In the genomic region with DNA sequence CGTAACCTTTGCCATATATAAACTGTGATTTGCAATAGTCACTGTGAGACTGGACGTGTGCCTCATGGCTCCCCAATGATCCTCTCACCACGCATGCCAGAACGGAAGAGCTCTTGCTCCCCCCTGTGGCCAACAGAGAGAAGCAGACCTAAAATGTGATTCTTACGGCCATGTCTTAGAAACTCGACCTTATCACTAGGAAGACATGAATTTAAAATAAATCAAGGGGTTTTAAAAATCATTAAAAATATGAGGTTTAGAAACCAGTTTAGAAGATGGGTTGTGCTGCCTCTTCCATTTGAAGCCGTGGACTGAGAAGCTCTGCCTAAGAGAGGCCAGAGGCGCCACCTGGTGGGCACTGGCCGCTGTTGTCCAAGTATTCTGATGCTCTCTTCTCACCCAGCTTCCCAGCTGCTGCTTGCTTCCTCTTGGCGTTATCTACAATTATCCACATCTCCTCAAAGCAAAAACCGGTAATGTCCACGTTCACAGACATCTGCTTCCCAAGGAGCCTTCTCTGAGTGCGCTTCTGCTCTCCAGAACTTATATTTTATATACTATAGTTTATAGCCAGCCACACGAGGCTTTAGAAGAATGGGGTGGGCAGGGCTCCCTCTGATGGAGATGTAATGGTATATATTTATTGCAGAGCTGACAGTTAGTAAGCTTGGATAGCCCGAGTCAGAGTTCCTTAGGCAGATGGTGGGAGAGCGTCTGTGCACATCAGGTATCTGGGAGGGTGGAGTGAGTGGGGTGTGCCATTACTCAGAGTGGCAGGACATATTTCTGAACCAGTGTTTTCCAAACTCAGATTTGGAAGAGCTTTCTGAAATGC, we compare ENCODE assay signal across 8 mouse cellular contexts. TPM values are rescaled to one million over a fixed set of nuclear protein-coding genes. Genes with fewer than 3 reads are reported as not detected.
A peak's percentile ranks its signal among the peaks of the same experiment; 100 is the strongest.
DNase-seq lines count a peak whose midpoint lies in the region; ATAC-seq lines count a peak whose summit lies in the region.

No protein-coding gene starts in this region.

- no peaks in the 10 kb centered on the region for H3K4me1 ChIP-seq in embryonic facial prominence, embryonic 13.5 days
- no peaks in the 10 kb centered on the region for H3K4me1 ChIP-seq in limb, embryonic 12.5 days (replicated peaks)
- H3K4me1 ChIP-seq in midbrain, embryonic 15.5 days = peaks cover 4% of the 10 kb centered on the region

- no peak overlapping the region for H3K27ac ChIP-seq in embryonic facial prominence, embryonic 13.5 days
- H3K27ac ChIP-seq in limb, embryonic 12.5 days = no peak overlapping the region
- H3K27ac ChIP-seq in midbrain, embryonic 15.5 days = peak overlapping the region; percentile 16; the same call in 1 of the 2 replicates

- H3K4me2 ChIP-seq in embryonic facial prominence, embryonic 13.5 days = peak overlapping the region; percentile 59
- peak overlapping the region; percentile 51 for H3K4me2 ChIP-seq in limb, embryonic 12.5 days
- peak overlapping the region; percentile 54 for H3K4me2 ChIP-seq in midbrain, embryonic 15.5 days

- H3K9me3 ChIP-seq in embryonic facial prominence, embryonic 13.5 days = no peaks in the 10 kb centered on the region
- no peaks in the 10 kb centered on the region for H3K9me3 ChIP-seq in limb, embryonic 12.5 days
- H3K9me3 ChIP-seq in midbrain, embryonic 15.5 days = no peaks in the 10 kb centered on the region

- H3K9ac ChIP-seq in embryonic facial prominence, embryonic 13.5 days = no peak overlapping the region; the same call in 1 of the 2 replicates
- H3K9ac ChIP-seq in limb, embryonic 12.5 days (replicated peaks) = no peak overlapping the region
- H3K9ac ChIP-seq in midbrain, embryonic 15.5 days = peak overlapping the region; percentile 39; the same call in 1 of the 2 replicates

- ATAC-seq in embryonic facial prominence, embryonic 13.5 days (ENCODE audit: insufficient number of reproducible peaks, insufficient read depth, low FRiP score, low TSS enrichment, low read depth) = no peak
- ATAC-seq in limb, embryonic 12.5 days (ENCODE audit: insufficient number of reproducible peaks, insufficient read depth, low FRiP score, low TSS enrichment, low read depth) = no peak; the same call in 1 of the 2 replicates
- peak; percentile 91 for ATAC-seq in midbrain, embryonic 15.5 days (replicated peaks)

- 4% methylated on average over 16 of the region's 16 CpGs for WGBS in embryonic facial prominence, embryonic 13.5 days
- WGBS in limb, embryonic 12.5 days = 6% methylated on average over 16 of the region's 16 CpGs
- 3% methylated on average over 16 of the region's 16 CpGs for WGBS in midbrain, embryonic 15.5 days

- no peaks in the 10 kb centered on the region for H3K27me3 ChIP-seq in embryonic facial prominence, embryonic 13.5 days
- H3K27me3 ChIP-seq in limb, embryonic 12.5 days = no peaks in the 10 kb centered on the region
- H3K27me3 ChIP-seq in midbrain, embryonic 15.5 days (replicated peaks) = no peaks in the 10 kb centered on the region

- H3K36me3 ChIP-seq in embryonic facial prominence, embryonic 13.5 days = no peaks in the 10 kb centered on the region
- no peaks in the 10 kb centered on the region for H3K36me3 ChIP-seq in limb, embryonic 12.5 days
- H3K36me3 ChIP-seq in midbrain, embryonic 15.5 days (replicated peaks) = no peaks in the 10 kb centered on the region

- H3K4me3 ChIP-seq in embryonic facial prominence, embryonic 13.5 days = peak overlapping the region; percentile 27
- H3K4me3 ChIP-seq in limb, embryonic 12.5 days (replicated peaks) = peak overlapping the region; percentile 28
- H3K4me3 ChIP-seq in midbrain, embryonic 15.5 days = peak overlapping the region; percentile 32

- peak; percentile 90 for DNase-seq in 3T3-L1 (ENCODE audit: low read depth, low spot score)
- DNase-seq in adrenal gland, postnatal 36 days = peak; percentile 79 to 88
- DNase-seq in heart, adult 8-10 months (ENCODE audit: low spot score) = peak; percentile 72
- peak; percentile 56 to 78 for DNase-seq in kidney, adult 8-10 months
- peak; percentile 56 to 82 for DNase-seq in spleen, adult 18-20 months

RNA-seq across cellular contexts. Expression of gene Mcoln2, which starts 28.3 kb away (rescaled TPM):
- not detected for total RNA-seq in adrenal gland, postnatal 36 days (2021)
- 0.51 and 0.58 TPM in 2 replicates for polyA plus RNA-seq in embryonic facial prominence, embryonic 13.5 days (2015; fragmentation: Nextera tagmentation; extraction: Ambion mirVana)
- total RNA-seq in heart, adult 8-10 months (2022) = under 1 TPM in 3 of 4 experiments, not detected in 1; 0.12 to 0.30 (median 0.17) TPM
- polyA plus RNA-seq in limb, embryonic 12.5 days (2016; fragmentation: Nextera tagmentation; extraction: Ambion mirVana) = 0.60 and 0.70 TPM in 2 replicates
- 0.13 and 0.18 TPM in 2 replicates for polyA plus RNA-seq in midbrain, embryonic 15.5 days (2015; fragmentation: Nextera tagmentation; extraction: Ambion mirVana)

RNA-seq across cellular contexts. Expression of gene Lpar3, which starts 42.8 kb away (rescaled TPM):
- under 1 TPM; 0.30 to 0.33 TPM for total RNA-seq in adrenal gland, postnatal 36 days (2021)
- polyA plus RNA-seq in embryonic facial prominence, embryonic 13.5 days (2015; fragmentation: Nextera tagmentation; extraction: Ambion mirVana) = 2.1 TPM in 2 replicates
- under 1 TPM in 1 of 4 experiments, not detected in 3; 0.24 TPM for total RNA-seq in heart, adult 8-10 months (2022)
- 0.64 and 1.0 TPM in 2 replicates for polyA plus RNA-seq in limb, embryonic 12.5 days (2016; fragmentation: Nextera tagmentation; extraction: Ambion mirVana)
- polyA plus RNA-seq in midbrain, embryonic 15.5 days (2015; fragmentation: Nextera tagmentation; extraction: Ambion mirVana) = 0.22 and 0.61 TPM in 2 replicates
